Mouse (Mus musculus): ENCODE measurements around the gene Pon3.
A peak's percentile ranks its signal among the peaks of the same experiment; 100 is the strongest.
"Not testable (repeated sequence)": the region's sequence is repeated elsewhere in the genome, so short reads cannot be mapped to it uniquely, and the experiment has no call there.

Pon3 gene

DNA sequence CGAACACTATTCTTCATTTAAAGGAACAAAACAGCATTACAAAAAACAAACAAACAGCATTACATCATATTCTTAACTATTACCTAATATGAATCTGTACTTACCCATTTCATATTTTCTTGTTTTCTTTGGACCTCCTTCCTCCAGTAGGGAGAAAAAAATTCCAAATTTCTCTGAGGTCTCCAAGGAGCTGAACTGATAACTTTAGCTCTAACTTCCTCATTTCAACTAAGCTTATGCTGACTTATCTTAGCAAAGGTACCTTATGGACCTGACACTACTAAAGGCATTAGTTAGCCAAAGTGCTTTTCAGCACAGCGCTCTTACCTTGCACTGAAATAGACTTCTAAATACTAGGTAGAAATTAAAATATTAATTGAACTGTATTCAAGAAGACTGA is 1.2 kb downstream of the Pon3 start:
- peak; percentile 24 for DNase-seq (ENCODE audit: low read depth)

DNA sequence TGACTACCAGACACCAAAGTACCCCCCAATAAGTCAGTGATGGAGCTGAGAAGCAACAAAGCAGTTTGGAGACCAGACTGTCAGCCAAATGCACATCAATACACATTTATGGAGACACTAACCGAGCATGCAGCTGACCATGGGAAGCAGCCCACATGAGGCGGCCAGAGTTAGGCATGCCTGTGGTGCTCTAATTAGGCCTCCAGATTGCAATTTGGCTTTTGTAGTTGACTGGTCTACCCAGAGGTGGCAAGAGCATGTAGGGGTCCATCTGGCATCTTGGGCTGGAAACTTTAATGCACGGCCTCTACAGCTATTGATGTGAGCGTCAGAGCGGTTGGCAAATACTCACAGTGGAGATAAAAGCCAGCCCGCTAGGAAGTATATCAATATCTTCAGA is 10.2 kb downstream of the Pon3 start:
- no peak for DNase-seq (ENCODE audit: low read depth)

DNA sequence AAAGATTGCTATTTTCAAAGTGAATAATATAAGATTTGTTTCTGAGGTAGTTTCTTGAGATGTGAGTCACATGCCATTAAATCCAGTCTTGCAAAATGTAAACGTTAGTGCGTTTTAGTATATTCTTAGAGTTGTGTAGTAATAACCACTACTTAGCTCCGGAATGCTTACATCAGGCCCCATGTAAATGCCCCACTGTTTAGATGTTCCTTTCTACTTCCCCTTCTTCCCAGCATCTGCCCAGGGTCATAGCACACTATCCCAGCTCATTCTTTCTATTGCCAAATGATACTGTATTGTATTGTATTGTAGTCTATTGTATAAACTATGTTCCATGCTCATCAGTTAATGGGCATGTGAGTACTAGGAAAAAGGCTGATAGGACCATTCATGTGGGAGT is 17.3 kb downstream of the Pon3 start:
- DNase-seq (ENCODE audit: low read depth), result peak; percentile 12

DNA sequence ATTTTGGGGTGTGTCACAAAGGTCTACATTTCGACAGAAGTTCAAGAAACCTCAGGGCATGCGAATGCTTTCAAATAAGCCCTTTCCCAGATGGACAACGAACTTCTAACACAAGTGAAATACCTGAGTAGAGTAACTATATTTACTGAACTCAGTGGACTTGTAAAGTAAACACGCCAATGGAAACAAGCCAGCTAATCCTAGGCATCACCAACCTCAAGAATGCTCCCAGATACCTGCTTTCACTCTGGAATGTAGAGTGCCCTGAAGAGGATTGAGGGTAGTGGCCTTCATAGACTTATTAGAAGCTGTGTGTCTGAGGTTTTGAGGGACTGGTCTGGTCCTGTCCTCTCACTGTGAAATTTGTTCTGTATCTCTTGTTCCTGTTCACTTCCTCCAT is 18.6 kb downstream of the Pon3 start:
- DNase-seq (ENCODE audit: low read depth), result no peak

- DNase-seq (ENCODE audit: low read depth), result no peak
Measured at GRCm38 (mm10) chr6:5236843-5237371, 19.2 kb downstream of the Pon3 start.

GRCm38 (mm10) chr6:5234563-5234962 is 21.5 kb downstream of the Pon3 start:
- peak; percentile 62 for DNase-seq (ENCODE audit: low read depth)

DNA sequence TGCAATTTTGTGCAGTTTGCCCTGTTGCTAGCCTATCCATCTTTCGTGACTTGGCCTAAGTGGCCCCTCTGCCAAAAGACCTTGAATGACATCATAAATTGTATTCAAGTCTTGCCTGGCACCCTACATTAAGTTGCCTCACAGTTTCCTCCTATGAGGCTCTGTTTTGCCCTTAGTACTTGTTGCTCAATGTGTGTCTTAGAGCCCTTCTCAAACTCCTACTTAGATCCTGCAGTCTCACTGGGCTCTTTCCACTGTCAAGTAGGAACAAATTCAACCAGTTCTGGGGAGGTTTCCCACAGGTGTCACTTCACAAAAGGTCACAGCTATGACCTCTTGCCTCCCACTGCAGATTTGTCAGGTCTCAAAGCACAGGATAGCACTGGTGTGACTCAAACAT is 22.3 kb downstream of the Pon3 start:
- DNase-seq (ENCODE audit: low read depth), result peak; percentile 65

- no peak for DNase-seq (ENCODE audit: low read depth)
Measured at GRCm38 (mm10) chr6:5232022-5232421, 24.1 kb downstream of the Pon3 start.

GRCm38 (mm10) chr6:5230261-5230660 is 25.8 kb downstream of the Pon3 start:
- no peak for DNase-seq (ENCODE audit: low read depth)

DNA sequence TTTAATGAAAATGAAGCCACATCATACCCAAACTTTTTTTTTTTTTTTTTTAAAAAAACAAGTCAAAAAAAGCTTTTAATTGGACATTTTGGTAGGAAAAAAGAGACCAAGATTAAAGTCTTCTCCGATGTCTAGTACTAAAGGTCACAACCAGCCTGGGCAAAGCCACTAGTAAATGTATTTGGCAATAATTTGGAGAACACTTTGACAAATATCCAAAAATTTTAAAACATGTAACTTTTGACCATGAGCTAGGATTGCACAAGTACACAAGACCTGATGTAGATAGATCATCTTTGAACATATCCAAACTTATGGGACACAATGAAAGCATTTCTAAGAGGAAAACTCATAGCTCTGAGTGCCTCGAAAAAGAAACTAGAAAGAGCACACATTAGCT is 32.5 kb downstream of the Pon3 start:
- DNase-seq (ENCODE audit: low read depth), result not testable (repeated sequence)

DNA sequence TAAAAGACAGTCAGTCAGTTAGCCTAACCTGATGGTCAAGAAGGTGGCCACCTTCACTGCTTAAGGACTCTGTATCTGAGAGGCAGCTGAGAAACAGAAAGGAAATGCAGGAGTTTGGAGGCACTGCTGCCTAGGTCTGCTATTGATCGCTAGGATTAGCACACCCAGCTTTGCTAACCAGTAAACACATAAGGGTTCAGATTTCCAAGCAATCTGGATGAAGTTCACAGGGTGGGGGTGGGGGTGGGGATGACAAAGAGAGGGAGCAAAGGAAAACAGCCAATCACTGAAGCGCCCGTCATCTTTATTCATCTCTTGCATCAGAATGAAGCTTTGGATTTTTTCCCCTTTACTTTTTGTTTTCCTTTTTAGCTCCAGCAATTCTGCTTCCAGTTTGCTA is 34.0 kb downstream of the Pon3 start:
- no peak for DNase-seq (ENCODE audit: low read depth)

GRCm38 (mm10) chr6:5218190-5218589 is 37.9 kb downstream of the Pon3 start:
- no peak for DNase-seq (ENCODE audit: low read depth)

GRCm38 (mm10) chr6:5207817-5208216 is 48.3 kb downstream of the Pon3 start:
- DNase-seq (ENCODE audit: low read depth), result peak; percentile 21

DNA sequence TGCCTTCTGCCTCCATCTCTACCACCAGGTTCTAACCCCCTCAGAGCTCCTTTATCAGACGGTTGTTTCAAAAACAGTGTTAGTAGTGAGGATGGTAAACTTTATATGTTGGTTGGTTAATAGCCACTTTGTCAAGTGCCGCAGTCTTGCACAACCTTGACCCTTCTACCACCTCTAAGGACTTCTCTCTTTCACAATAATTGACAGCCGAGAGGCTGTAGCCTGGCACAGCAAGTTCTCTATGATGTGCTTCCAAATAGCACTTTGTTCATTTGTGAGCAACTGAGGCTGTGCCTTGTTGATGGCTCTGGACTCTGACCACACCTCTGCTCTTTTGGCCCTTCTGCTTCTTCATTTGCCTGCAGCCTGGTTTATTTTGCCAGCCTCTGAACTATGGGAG is 56.2 kb downstream of the Pon3 start:
- DNase-seq (ENCODE audit: low read depth), result peak; percentile 15

GRCm38 (mm10) chr6:5199376-5199905 is 56.6 kb downstream of the Pon3 start:
- DNase-seq (ENCODE audit: low read depth), result no peak

- no peak for DNase-seq (ENCODE audit: low read depth)
Measured at GRCm38 (mm10) chr6:5198590-5198989, 57.5 kb downstream of the Pon3 start.

DNA sequence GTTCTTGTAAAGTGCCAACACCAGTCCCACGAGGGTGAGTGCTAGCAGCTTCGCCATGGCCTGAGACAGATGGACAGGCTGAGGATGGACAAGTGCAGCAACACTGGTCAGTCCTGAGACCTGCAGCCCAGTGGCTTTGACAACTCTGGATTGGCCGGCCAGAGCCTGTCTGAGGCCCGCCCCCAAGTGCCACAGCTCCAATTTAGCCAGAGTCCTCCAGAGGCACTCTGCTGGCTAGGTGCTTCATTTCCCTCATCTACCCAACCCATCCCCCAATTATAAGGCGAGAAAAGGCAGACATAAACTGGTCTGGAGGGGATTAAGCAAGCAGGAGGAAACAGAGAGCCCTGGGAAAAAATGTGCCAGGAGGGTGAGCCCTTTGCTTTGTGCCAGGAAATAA is 62.4 kb downstream of the Pon3 start, which contains the start of gene Pon1:
Gene Pon1 (minus strand): TSS at position 254 of the 400 bp plus-strand sequence.
- no peak for DNase-seq (ENCODE audit: low read depth)

GRCm38 (mm10) chr6:5190761-5191160 is 65.3 kb downstream of the Pon3 start:
- DNase-seq (ENCODE audit: low read depth), result no peak

DNA sequence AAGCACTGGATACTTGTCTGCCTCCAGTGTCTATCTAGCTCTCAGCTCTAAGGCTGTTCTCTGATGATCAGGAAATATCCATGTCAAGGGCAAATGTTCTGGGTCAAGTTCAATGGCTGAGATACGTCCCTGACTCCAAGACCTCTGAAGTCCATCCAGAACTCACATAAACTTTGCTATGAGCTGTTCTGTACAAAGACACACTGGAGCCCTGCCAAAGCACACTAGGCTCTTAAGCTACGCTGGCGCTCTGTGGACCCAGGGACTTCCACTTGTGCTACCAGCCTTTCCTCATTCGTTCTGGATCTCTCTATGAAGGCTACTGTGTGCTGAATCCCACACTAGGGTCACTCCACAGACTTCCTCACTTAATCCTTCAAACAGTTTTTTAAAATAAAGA is 66.6 kb downstream of the Pon3 start:
- no peak for DNase-seq (ENCODE audit: low read depth)

- DNase-seq (ENCODE audit: low read depth), result no peak
Measured at GRCm38 (mm10) chr6:5188938-5189337, 67.1 kb downstream of the Pon3 start.

DNA sequence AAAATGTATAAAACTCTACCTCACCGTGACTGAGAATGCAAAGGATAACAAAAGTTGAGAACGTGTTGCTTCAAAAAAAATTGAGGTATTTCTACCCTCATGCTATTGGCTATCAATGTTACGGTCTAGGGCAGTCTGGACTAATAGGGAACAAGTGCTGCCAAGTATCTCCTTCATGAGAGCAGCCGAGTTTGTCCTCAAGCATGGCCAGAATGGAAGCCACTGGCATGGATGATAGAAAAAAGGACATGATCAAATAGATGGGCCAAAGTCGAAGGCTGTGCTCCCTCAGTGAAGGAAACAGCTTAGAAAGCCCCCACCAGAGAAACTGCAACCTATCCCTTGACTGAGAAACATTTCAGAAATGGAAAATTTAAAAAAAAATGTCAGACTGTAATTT is 68.0 kb downstream of the Pon3 start:
- DNase-seq (ENCODE audit: low read depth), result no peak

DNA sequence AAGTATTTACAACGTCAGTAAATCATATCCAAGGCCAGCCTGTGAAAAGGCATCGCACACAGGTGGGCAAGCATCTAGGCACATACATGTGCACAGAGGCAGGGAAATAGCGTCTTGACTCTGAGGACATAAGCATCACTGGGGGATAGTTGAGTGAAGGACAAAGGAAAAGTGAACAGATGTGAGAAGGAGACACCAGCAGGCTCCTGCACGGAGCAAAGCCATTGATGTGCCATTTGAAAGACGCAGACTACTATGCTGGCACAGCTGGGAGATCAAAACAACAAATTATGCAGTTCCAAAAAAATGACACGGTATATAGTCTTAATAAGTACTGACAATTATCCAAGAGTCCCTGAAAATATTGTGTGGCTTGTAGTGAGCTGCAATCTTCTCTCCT is 68.5 kb downstream of the Pon3 start:
- no peak for DNase-seq (ENCODE audit: low read depth)

DNA sequence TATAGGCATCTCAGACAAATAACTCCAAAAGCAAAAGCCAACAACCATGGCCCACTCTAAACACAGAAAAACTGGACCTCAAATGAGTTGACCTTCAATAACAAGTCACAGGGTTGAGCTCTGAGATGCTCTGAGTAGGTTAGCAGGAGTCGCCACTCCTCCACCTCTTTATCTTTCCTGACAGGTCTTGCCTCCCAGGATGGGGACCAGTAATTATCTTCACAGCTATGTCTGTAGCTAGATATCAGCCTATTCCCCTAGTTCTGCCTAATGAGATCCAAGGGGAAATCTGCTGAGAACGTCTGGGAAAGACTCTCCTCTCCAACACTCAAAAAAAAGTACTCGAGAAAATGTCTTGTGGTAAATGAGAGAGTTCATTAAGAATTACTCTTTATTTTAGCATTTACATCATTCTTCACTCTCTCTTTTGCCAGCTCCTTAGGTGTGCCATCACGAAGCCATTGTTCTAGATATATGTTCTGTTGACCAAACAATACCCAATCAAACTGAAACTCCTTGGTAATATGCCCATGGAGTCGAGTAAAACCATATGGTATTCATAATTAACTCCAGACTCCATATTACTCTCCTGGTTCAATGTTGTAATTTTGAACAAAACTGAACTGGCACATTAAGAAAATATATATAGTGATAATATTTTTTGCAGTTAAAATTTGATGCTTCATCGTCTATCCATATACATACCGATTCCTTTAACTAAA is 69.7 kb downstream of the Pon3 start:
- DNase-seq (ENCODE audit: low read depth), result no peak

DNA sequence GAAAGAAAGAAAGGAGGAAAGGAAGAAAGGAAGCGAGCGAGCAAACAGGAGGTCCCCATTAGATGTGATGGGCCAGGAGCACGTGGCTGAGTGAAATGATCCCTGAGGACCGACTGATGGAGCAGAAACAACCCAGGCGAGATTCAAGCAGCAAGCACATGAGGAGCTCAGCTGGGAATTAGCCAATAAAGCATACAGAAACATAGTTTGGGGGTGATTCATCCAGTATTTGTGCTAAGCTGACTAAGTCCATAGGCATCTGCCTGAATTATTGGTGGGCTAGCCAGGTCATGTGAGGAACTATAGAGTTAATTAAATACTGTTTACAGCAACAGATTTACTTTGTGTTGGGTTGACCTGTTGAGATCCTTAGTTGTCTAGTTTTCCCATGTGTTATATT is 75.4 kb downstream of the Pon3 start:
- no peak for DNase-seq (ENCODE audit: low read depth)

Measured in 416B (cell line).